Mouse (Mus musculus) liver, postnatal 0 days (tissue): Measurements from ENCODE around the gene Tspan14.

Source experiments
- CTCF ChIP-seq: sonication (generic); IDR thresholded peaks from 2 replicates; pipeline ENCODE4 v1.5.1; 2016; ENCODE audit warnings: antibody characterized with exemption, low read depth
- EP300 ChIP-seq: IDR thresholded peaks from 2 replicates; pipeline ENCODE4 v1.6.1; 2016; ENCODE audit warnings: antibody characterized with exemption, low read depth, mild to moderate bottlenecking

GRCm38 (mm10) chr14:40892326-40892825 lies 74.2 kb downstream of the Tspan14 start:
- TF ChIP-seq CTCF (no peak), EP300 (no peak)
